Mouse (Mus musculus) kidney, adult 11 months (tissue): Measurements from ENCODE around the gene Sesn1.
"Not testable (repeated sequence)": the region's sequence is repeated elsewhere in the genome, so short reads cannot be mapped to it uniquely, and the experiment has no call there.

ENCODE experiments used
- DNase-seq: peaks from one replicate; pipeline ENCODE4 v3.0.0; 2022

The Sesn1 gene

GRCm38 (mm10) chr10:41930966-41931365 lies 121.2 kb downstream of the Sesn1 start:
- DNase-seq = no peak

- DNase-seq = no peak
Measured at GRCm38 (mm10) chr10:41931962-41932361, 122.2 kb downstream of the Sesn1 start.

DNA sequence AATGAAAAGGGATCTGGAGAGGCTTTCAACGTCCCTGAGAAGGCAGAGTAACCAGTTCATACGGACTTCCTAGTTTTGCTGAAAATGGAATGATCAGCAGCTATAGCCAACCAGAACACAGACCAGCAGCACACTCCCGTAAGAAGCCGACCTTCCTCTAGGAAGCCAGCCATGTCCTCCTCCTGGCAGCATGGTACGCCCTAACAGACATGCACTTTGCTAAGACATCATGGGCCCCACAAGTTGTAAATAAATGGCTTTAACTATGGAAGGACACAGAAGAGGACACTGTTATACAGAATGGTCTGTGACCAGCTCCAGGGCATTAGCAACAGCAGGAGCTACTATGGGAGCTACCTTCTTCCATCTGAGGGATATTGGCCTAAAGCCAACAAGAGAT lies 123.2 kb downstream of the Sesn1 start:
- DNase-seq = no peak

DNA sequence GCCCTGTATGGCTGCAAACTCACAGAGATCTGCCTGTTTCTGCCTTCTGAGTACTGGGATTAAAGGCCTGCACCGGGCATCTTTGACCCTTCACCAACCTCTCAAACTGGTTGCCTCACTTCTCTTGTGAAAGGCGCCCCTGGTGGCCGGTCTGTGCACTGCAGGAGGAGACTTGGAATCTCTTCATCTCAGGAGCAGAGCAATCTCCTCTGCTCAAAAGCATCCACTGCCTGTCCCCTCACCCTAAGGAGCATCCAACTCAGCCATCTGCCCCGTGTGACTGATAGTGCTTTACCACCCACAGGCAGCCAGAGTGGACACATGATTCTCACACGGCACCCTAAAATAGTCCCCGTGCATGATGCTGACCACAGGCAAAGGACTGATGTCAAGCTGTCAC lies 123.8 kb downstream of the Sesn1 start:
- DNase-seq = peak; percentile 27

DNA sequence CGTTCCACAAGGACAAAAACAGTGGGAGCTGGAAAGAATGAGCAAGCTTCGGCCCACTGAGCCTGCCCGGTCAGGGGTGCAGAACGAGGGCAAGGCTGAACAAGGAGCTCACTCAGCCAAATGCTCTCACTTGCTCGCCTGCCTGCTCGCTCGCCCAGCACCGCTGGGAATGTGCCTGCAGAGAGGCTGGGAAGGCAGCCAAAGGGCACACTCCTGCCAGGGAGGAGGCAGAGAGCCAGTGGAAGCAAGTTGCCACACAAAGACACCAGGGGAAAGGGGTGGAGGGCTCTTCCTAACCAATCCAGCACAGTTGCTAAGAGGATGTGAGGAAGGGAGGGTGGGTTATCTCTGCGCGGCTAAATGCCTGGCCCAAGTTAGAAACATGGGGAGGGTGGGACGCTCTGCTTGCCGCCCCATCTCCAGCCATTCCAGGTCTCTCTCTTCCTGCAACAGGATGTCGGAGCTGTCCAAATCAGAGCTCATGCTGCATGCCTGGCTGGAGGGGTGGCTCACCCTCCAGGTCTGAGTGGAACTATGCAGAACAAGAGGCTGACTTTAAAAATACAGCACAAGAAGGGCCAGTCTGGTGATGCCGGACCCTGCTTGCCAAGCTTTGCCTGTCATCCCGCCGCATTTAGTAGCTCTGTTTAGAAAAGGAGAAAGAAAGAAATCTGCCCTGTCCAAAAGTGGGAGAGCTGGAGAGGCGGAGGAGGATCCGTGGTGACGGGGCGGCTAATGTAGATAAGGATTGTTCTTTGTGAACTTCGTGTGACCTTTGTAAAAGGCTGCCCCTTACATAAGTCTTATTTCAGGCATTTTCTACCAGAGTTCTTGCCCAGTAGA lies 125.1 kb downstream of the Sesn1 start:
- peak; percentile 95 for DNase-seq

DNA sequence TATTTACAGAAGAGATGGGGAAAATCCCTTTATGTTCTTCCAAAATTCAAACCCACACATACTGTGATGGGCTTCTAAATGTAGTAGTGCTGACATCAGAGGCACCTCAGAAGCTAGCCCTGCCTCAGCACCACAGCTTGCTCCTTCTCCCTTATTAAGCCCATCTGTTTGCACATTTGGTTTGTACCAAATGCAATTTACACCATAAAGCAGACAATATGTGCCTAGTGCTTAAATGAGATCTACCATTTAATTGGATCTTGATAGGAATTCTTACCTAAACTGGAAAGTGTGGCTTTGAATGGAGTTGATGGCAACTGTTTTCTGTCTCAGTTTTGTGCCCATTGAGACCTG lies 125.7 kb downstream of the Sesn1 start:
- DNase-seq = no peak

DNA sequence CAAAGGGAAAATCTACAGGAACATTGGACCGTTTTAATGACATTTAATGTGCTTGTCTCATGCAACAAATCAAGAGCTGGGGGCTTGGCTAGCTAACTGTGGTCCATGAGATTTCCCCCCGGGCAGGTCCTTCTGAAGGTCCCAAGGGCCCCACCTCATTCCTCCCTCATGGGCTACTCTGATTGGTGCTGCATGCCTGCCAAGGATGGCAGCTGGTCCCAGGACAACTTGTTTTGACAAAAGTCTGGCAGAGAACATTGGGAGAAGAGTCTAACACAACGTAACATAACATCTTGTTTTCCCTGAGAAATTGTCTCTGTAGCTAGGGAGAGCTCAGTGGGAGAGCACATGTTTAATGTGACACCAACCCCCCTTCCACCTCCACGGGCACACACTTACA lies 126.4 kb downstream of the Sesn1 start:
- no peak for DNase-seq

GRCm38 (mm10) chr10:41937176-41937575 lies 127.4 kb downstream of the Sesn1 start:
- no peak for DNase-seq

DNA sequence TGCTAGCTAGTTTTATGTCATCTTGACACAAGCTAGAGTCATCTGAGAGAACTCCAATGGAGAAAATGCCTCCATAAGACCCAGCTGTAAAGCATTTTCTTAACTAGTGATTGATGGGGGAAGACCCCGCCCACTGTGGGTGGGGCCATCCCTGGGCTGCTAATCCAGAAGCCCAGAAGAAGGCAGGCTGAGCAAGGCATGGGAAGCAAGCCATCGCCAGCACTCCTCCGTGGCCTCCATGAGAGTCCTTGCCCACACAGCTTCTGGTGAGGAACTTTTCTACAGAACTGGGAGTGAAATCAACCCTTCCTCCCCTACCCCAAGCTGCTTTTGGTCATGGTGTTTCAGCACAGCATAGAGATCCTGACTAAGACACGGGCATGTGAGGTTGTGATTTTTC lies 129.4 kb downstream of the Sesn1 start:
- no peak for DNase-seq

GRCm38 (mm10) chr10:41952354-41952753 lies 142.6 kb downstream of the Sesn1 start:
- not testable (repeated sequence) for DNase-seq

- DNase-seq = no peak
Measured at GRCm38 (mm10) chr10:41952850-41953527, 143.3 kb downstream of the Sesn1 start.

DNA sequence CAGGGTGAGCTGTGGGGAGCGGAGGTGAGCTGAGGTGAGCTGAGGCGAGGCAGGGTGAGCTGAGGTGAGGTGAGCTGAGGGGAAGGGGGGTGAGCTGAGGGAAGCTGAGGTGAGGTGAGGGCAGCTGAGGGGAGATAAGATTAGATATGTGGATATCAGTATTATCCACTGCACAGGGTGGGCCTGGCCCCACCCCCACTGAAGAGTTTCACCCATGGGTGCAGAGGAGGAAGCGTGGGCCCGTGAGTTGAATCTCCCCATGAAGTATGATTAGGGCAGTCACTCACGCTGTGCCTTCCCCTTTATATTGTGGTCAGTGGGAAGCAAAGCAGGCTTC lies 143.8 kb downstream of the Sesn1 start:
- DNase-seq = no peak

GRCm38 (mm10) chr10:41957421-41958225 lies 147.9 kb downstream of the Sesn1 start:
- DNase-seq = peak; percentile 39
